ENCODE assay signal across 8 mouse cellular contexts in genomic region chr13:19177662-19178259, GRCm38 (mm10).
DNase-seq lines count a peak whose midpoint lies in the region; ATAC-seq and TF ChIP-seq lines count a peak whose summit lies in the region.

No protein-coding gene starts in this region.

- H3K9me3 ChIP-seq in E14TG2a.4 (ENCODE audit: low read length): peaks cover 10% of the 10 kb centered on the region
- no peaks in the 10 kb centered on the region for H3K9me3 ChIP-seq in embryonic facial prominence, embryonic 10.5 days
- H3K9me3 ChIP-seq in lung, postnatal 0 days (ENCODE audit: low read length): no peaks in the 10 kb centered on the region

- H3K9ac ChIP-seq in lung, postnatal 0 days (replicated peaks; ENCODE audit: low read depth): no peak overlapping the region

- DNase-seq in adrenal gland, postnatal 14 days: peak; percentile 60
- DNase-seq in embryonic facial prominence, embryonic 10.5 days (ENCODE audit: low spot score): peak; percentile 57
- DNase-seq in layer of hippocampus, adult 9-11 months: peak; percentile 47
- peak; percentile 81 for DNase-seq in lung, postnatal 0 days (ENCODE audit: low spot score)
- peak; percentile 64 for DNase-seq in retina, postnatal 7 days (ENCODE audit: low read depth, low spot score)
- no peak for DNase-seq in urinary bladder, postnatal 4 days (ENCODE audit: low spot score in 2 of 2)

- 0 out of 2 replicates have a peak, but pooled peaks have one; percentile 5 for TF ChIP-seq CTCF in E14TG2a.4 (conservative IDR thresholded peaks at IDR 0.05; ENCODE audit: low read length)
- TF ChIP-seq CTCF in lung, postnatal 0 days (IDR thresholded peaks at IDR 0.05): peak; percentile 86

- H3K4me2 ChIP-seq in lung, postnatal 0 days (replicated peaks; ENCODE audit: low read depth, low read length): no peak overlapping the region

- no peaks in the 10 kb centered on the region for H3K36me3 ChIP-seq in E14TG2a.4 (ENCODE audit: insufficient read depth, low read length)
- H3K36me3 ChIP-seq in embryonic facial prominence, embryonic 10.5 days (replicated peaks): no peaks in the 10 kb centered on the region
- no peaks in the 10 kb centered on the region for H3K36me3 ChIP-seq in lung, postnatal 0 days (ENCODE audit: insufficient read depth, low read length)

- no peak for TF ChIP-seq EP300 in lung, postnatal 0 days (IDR thresholded peaks at IDR 0.05)

- H3K27ac ChIP-seq in embryonic facial prominence, embryonic 10.5 days (replicated peaks): no peak overlapping the region
- no peak overlapping the region for H3K27ac ChIP-seq in lung, postnatal 0 days (ENCODE audit: low read length)

- WGBS in embryonic facial prominence, embryonic 10.5 days: 62% methylated on average over 1 of the region's 1 CpGs
- WGBS in lung, postnatal 0 days: 62% methylated on average over 1 of the region's 1 CpGs

- ATAC-seq in hematopoietic stem cell, adult 5-6 weeks (replicated peaks in 1 of 2; ENCODE audit: insufficient read depth in 1 of 2, low FRiP score in 2 of 2, low TSS enrichment in 1 of 2, low read depth in 1 of 2, poor library complexity in 2 of 2, severe bottlenecking in 2 of 2): peak; percentile 72 to 85
- ATAC-seq in lung, postnatal 0 days: peak; percentile 87

- no peaks in the 10 kb centered on the region for H3K27me3 ChIP-seq in E14TG2a.4 (ENCODE audit: insufficient read depth, low read length)
- no peaks in the 10 kb centered on the region for H3K27me3 ChIP-seq in embryonic facial prominence, embryonic 10.5 days (replicated peaks; ENCODE audit: low read depth, poor library complexity, severe bottlenecking)
- no peaks in the 10 kb centered on the region for H3K27me3 ChIP-seq in lung, postnatal 0 days (replicated peaks; ENCODE audit: insufficient read depth, low read length)

- H3K4me3 ChIP-seq in E14TG2a.4 (replicated peaks; ENCODE audit: low read length): no peak overlapping the region
- H3K4me3 ChIP-seq in embryonic facial prominence, embryonic 10.5 days: no peak overlapping the region
- H3K4me3 ChIP-seq in lung, postnatal 0 days (ENCODE audit: low read depth, low read length): no peak overlapping the region

- H3K4me1 ChIP-seq in E14TG2a.4 (replicated peaks; ENCODE audit: low read depth, low read length): no peaks in the 10 kb centered on the region
- no peaks in the 10 kb centered on the region for H3K4me1 ChIP-seq in embryonic facial prominence, embryonic 10.5 days
- H3K4me1 ChIP-seq in lung, postnatal 0 days (ENCODE audit: insufficient read depth, low read depth, low read length): no peaks in the 10 kb centered on the region

Comparison
In these comparisons a context has a peak if more than half of its experiments do, and no peak if none do; other contexts are left out.
1. DNase-seq: peak in adrenal gland, postnatal 14 days (single experiment), embryonic facial prominence, embryonic 10.5 days (single experiment), layer of hippocampus, adult 9-11 months (single experiment), lung, postnatal 0 days (single experiment) and retina, postnatal 7 days (single experiment); none in urinary bladder, postnatal 4 days (0 of 2).